Mouse (Mus musculus) kidney, postnatal 0 days (tissue): Measurements from ENCODE around the gene Stard8. TPM values are rescaled to one million over a fixed set of nuclear protein-coding genes. Genes with fewer than 3 reads are reported as not detected.

Experiments
- ATAC-seq: fragments of 200-750 bp; cut with Nextera tagmentation; replicated peaks from 2 replicates; pipeline ENCODE4 v1.8.0; 2017; ENCODE audit warnings: low read depth, moderate number of reproducible peaks, moderate TSS enrichment, moderate library complexity; ENCODE audit not compliant: low FRiP score
- DNase-seq: peaks from one replicate; pipeline ENCODE4 v3.0.0-alpha.2; 2016; ENCODE audit warnings: low spot score
- H3K27ac ChIP-seq: fragments of 300-500 bp; sonication (generic); 2 replicates; pipeline ENCODE4 v1.5.1; 2014; ENCODE audit warnings: mild to moderate bottlenecking
- H3K27me3 ChIP-seq: fragments of 300-500 bp; sonication (generic); 2 replicates; pipeline ENCODE4 v1.6.1; 2014; ENCODE audit warnings: low read length, mixed read lengths; ENCODE audit not compliant: insufficient read depth
- H3K36me3 ChIP-seq: fragments of 300-500 bp; sonication (generic); 2 replicates; pipeline ENCODE4 v1.6.1; 2014; ENCODE audit warnings: low read length, mixed read lengths; ENCODE audit not compliant: insufficient read depth
- H3K4me1 ChIP-seq: fragments of 300-500 bp; sonication (generic); replicated peaks from 2 replicates; pipeline ENCODE4 v1.6.1; 2014; ENCODE audit warnings: antibody characterized with exemption, low read length, mixed read lengths; ENCODE audit not compliant: insufficient read depth
- H3K4me2 ChIP-seq: fragments of 300-500 bp; sonication (generic); 2 replicates; pipeline ENCODE4 v1.6.1; 2014; ENCODE audit warnings: mild to moderate bottlenecking, low read length, moderate library complexity, mixed read lengths
- H3K4me3 ChIP-seq: fragments of 300-500 bp; sonication (generic); replicated peaks from 2 replicates; pipeline ENCODE4 v1.5.1; 2014; ENCODE audit warnings: low read depth, low read length
- H3K9ac ChIP-seq: fragments of 300-500 bp; sonication (generic); 2 replicates; pipeline ENCODE4 v1.6.1; 2014; ENCODE audit warnings: low read depth, low read length
- H3K9me3 ChIP-seq: fragments of 300-500 bp; sonication (generic); replicated peaks from 2 replicates; pipeline ENCODE4 v1.6.1; 2016; ENCODE audit warnings: low read length, inconsistent platforms, mixed read lengths
- CTCF ChIP-seq: IDR thresholded peaks from 2 replicates; pipeline ENCODE4 v1.5.1; 2016; ENCODE audit warnings: antibody characterized with exemption, low read depth, mild to moderate bottlenecking, moderate library complexity
- WGBS: fragments of 180-500 bp; shearing (Covaris S2); extraction: QIAGEN DNeasy Blood & Tissue Kit; methylation state at CpG from one replicate; pipeline ENCODE4 v1.1.7; 2014; 5-methylcytosine and 5-hydroxymethylcytosine counted together
- polyA plus RNA-seq: library from polyadenylated mRNA; unstranded; fragments of >200 nt; fragmentation: Nextera tagmentation; extraction: Ambion mirVana; gene quantifications from 2 replicates; pipeline ENCODE4 v1.2.1, GENCODE M21; 2015

The Stard8 gene
- polyA plus RNA-seq, 1 experiment from 2014 or later = 18.5 TPM

- no peak for DNase-seq
- 0 out of 2 replicates have a peak, but pooled peaks cover 3% of the 10 kb centered on the region for H3K4me1 ChIP-seq
- H3K9ac ChIP-seq = no peak overlapping the region
- TF ChIP-seq CTCF = no peak
- H3K27me3 ChIP-seq = no peaks in the 10 kb centered on the region
- no peaks in the 10 kb centered on the region for H3K36me3 ChIP-seq
- 75% methylated on average over 10 of the region's 10 CpGs for WGBS
- H3K9me3 ChIP-seq = no peaks in the 10 kb centered on the region
- H3K27ac ChIP-seq = no peak overlapping the region; the same call in 1 of the 2 replicates
- no peak for ATAC-seq
- no peak overlapping the region for H3K4me2 ChIP-seq
- no peak overlapping the region for H3K4me3 ChIP-seq
These were observed 47.9 kb downstream of the Stard8 start for GRCm38 (mm10) chrX:99050736-99051481.

- ATAC-seq (no peak), DNase-seq (peak; percentile 28)
- Histone ChIP-seq H3K4me3 (no peak overlapping the region), H3K4me1 (no peaks in the 10 kb centered on the region), H3K9ac (no peak overlapping the region), H3K9me3 (no peaks in the 10 kb centered on the region), H3K36me3 (no peaks in the 10 kb centered on the region), H3K4me2 (no peak overlapping the region), H3K27me3 (no peaks in the 10 kb centered on the region), H3K27ac (no peak overlapping the region)
- TF ChIP-seq CTCF = no peak
- WGBS = 78% methylated on average over 7 of the region's 7 CpGs
These were observed 49.2 kb downstream of the Stard8 start for GRCm38 (mm10) chrX:99052255-99052654.

- 67% methylated on average over 7 of the region's 7 CpGs for WGBS
- TF ChIP-seq CTCF = no peak
- H3K4me1 ChIP-seq = no peaks in the 10 kb centered on the region
These were observed 51.5 kb downstream of the Stard8 start for GRCm38 (mm10) chrX:99054512-99054911.

GRCm38 (mm10) chrX:99057772-99058440 is 54.9 kb downstream of the Stard8 start:
- DNase-seq = no peak
- Histone ChIP-seq H3K4me1 (no peaks in the 10 kb centered on the region), H3K27me3 (no peaks in the 10 kb centered on the region), H3K27ac (no peak overlapping the region), H3K9me3 (no peaks in the 10 kb centered on the region), H3K9ac (no peak overlapping the region), H3K4me3 (no peak overlapping the region), H3K4me2 (no peak overlapping the region), H3K36me3 (no peaks in the 10 kb centered on the region)
- ATAC-seq = no peak
- TF ChIP-seq CTCF = no peak
- WGBS = 64% methylated on average over 6 of the region's 6 CpGs

More at GRCm38 (mm10) chrX:99054512-99054911, 51.5 kb downstream of the Stard8 start:
- no peak overlapping the region for H3K4me2 ChIP-seq
- no peaks in the 10 kb centered on the region for H3K27me3 ChIP-seq
- no peak overlapping the region for H3K4me3 ChIP-seq
- H3K9me3 ChIP-seq = no peaks in the 10 kb centered on the region
- no peak for DNase-seq
- H3K36me3 ChIP-seq = no peaks in the 10 kb centered on the region
- H3K9ac ChIP-seq = no peak overlapping the region
- H3K27ac ChIP-seq = no peak overlapping the region
- no peak for ATAC-seq

GRCm38 (mm10) chrX:99059119-99059518 is 56.1 kb downstream of the Stard8 start:
- Histone ChIP-seq H3K27ac (no peak overlapping the region), H3K9ac (no peak overlapping the region), H3K4me2 (no peak overlapping the region), H3K4me3 (no peak overlapping the region), H3K4me1 (no peaks in the 10 kb centered on the region), H3K9me3 (no peaks in the 10 kb centered on the region), H3K27me3 (no peaks in the 10 kb centered on the region), H3K36me3 (no peaks in the 10 kb centered on the region)
- 43% methylated on average over 4 of the region's 4 CpGs for WGBS
- DNase-seq (peak; percentile 56), ATAC-seq (no peak)
- TF ChIP-seq CTCF = peak; percentile 60

GRCm38 (mm10) chrX:99065582-99065981 is 62.5 kb downstream of the Stard8 start:
- no peaks in the 10 kb centered on the region for H3K4me1 ChIP-seq
- H3K9ac ChIP-seq = no peak overlapping the region
- 92% methylated on average over 9 of the region's 9 CpGs for WGBS
- DNase-seq (no peak), ATAC-seq (no peak)
- no peaks in the 10 kb centered on the region for H3K27me3 ChIP-seq
- no peak overlapping the region for H3K27ac ChIP-seq
- H3K9me3 ChIP-seq = no peaks in the 10 kb centered on the region
- H3K4me3 ChIP-seq = no peak overlapping the region
- H3K4me2 ChIP-seq = no peak overlapping the region
- no peak for TF ChIP-seq CTCF
- no peaks in the 10 kb centered on the region for H3K36me3 ChIP-seq
